Mouse (Mus musculus) erythroid progenitor cell, adult 5-6 weeks (primary cell): ENCODE results near the gene Cyp4f17. TPM values are rescaled to one million over a fixed set of nuclear protein-coding genes. Genes with fewer than 3 reads are reported as not detected.
"Not testable (repeated sequence)": the region's sequence is repeated elsewhere in the genome, so short reads cannot be mapped to it uniquely, and the experiment has no call there.

Source experiments
- ATAC-seq: replicated peaks from 2 replicates; pipeline ENCODE4 v1.8.0; 2016; ENCODE audit warnings: moderate number of reproducible peaks, mild to moderate bottlenecking, moderate TSS enrichment, inconsistent platforms; ENCODE audit not compliant: poor library complexity, low FRiP score, severe bottlenecking
- total RNA-seq, 2 experiments: library from RNA; stranded (forward) in 1 of 2; stranded (reverse) in 1 of 2; fragments of 150-400 nt in 1 of 2; fragments of 186-747, 209-891 nt in 1 of 2; gene quantifications; 2 replicates each; pipeline versions ENCODE4 v1.2.3 to v1.2.4; 2015 to 2017; ENCODE audit warnings: low replicate concordance in 2 of 2

The Cyp4f17 gene
- total RNA-seq, 2 experiments from 2014 or later: not detected

DNA sequence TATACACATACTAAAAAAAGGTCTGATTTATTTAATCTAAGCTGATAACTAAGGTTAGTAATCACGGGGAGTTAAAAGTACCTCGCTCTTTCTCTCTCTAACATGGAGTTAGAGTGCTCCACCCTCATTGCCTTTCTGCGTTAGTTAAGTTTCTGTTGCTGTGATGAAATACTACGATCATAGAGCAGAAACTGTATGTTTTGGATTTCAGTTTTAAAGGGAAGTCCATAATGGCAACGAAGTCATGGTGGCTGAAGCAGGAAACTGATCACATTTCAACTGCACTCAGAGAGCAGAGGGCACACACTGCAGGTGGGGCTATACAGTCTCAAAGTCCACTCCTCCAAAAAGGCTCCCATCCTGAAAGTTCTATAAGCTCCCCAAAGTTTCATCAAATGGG, 17.0 kb downstream of the Cyp4f17 start:
- no peak for ATAC-seq

DNA sequence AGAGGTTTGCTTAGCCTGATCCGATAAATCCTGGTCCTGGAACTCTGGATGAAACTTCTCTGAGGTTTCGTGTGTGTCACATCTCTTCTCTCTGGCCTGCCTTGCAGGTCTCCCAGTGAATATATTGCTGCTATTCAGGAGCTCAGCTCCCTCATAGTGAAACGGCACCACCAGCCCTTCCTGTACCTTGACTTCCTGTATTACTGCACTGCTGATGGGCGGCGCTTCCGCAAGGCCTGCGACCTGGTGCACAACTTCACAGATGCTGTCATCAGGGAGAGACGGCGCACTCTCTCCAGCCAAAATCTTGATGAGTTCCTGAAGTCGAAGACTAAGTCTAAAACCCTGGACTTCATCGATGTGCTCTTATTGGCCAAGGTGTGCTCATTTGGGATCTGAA, 18.0 kb downstream of the Cyp4f17 start:
- no peak for ATAC-seq

DNA sequence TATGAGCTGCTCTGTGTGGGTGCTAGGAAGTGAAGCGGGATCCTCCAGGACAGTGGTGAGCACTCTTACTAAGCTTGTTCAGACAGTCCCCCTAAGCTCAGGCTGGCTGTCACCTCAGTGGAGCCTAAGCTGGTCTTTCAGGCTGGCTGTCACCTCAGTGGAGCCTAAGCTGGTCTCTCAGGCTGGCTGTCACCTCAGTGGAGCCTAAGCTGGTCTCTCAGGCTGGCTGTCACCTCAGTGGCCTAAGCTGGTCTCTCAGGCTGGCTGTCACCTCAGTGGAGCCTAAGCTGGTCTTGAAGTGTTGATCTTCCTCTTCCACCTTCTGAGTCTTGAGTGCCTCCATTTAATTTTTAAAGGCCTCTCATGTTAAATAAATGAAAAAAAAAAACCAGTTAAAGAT, 20.5 kb downstream of the Cyp4f17 start:
- not testable (repeated sequence) for ATAC-seq

DNA sequence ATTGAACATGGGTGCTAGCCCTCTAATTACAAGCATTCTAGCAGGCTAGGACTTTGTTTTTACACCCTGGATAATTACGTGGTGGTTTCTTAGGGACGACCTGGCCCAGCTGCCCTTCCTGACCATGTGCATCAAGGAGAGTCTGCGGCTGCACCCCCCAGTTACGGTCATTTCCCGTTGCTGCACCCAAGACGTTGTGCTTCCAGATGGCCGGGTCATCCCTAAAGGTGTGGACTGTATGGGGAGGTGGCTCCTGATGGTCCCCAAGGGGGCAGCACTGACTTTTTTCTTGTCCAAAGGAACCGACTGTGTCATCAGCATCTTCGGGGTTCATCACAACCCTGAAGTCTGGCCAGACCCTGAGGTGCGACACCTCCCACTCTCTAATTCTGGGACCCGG, 21.9 kb downstream of the Cyp4f17 start:
- no peak for ATAC-seq

DNA sequence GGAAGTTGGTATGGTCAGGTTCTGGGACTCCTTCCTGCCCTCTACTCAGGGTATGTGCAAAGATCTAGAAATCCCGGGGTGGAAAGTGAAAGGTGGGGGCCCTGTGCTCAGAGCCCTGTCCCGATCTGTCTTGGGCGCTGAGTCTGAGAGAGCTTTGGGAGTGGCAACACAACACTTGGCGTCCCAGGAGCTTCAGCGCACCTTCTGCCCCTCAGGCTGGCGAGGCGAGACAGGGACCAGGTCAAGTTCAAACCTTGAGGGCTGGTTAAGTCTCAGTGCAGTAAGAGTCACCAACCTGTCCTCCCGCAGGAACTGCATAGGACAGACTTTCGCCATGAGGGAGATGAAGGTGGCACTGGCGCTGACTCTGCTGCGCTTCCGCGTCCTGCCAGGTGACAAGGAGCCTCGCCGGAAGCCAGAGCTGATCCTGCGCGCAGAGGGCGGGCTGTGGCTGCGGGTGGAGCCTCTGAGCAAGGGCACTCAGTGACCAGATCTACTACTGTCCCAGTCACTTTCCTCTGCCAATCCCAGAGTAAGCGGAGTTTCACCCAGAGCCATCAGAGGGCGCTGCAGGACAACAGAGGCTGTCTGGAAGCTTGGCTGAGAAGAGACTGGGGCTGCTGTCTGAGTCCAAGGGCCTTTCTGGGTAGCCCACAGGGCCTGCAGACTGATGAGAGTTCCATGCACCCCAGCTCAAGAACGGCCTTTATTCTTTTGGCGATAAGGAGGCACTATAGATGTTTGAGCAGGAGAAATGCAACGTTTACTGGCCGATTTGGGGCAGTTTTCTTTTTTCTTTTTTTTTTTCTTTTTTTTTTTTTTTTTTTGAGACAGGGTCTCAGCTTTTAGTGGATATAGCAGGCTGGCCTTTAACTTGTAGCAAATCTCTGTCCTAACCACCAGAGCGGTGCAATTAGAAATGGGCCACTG, 22.8 kb downstream of the Cyp4f17 start:
- ATAC-seq: peak; percentile 75

DNA sequence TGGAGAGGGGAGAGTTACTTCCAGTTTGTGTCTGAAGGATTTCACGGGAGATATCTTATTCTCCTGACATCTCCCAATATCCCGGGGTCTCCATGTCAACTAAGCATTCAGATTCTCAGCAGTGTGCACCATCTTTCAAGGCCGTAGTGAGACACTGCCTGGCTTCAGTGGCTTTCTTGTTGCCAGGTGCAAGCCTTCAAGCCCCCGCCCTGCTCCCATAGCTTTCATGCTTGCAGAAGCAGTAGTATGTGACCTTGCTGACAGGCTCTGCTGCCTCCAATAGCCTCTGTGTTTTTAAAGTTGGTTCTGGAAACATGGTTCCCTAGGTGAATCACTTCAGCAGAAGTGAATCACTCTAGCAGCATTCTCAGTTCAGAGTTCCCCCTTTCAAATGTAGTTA, 26.5 kb downstream of the Cyp4f17 start:
- ATAC-seq: not testable (repeated sequence)

DNA sequence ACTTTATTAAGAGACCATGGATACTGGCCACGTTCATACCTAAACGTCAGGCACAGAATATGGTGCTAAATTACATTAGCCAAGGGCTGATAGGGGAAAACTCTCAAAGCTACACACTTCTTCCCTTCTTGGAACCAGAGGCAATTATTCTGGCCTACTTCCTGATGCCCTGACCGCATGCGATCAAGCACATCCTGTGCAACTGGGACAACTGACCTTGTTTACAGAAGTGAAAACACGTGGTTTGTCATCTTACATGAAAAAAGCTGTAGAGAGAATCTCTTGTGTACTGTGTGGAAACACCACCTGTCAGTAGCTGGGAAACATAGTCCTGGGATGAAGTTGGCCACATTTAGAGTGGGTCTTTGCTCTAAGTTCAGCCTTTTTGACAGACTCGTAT, 28.2 kb downstream of the Cyp4f17 start:
- no peak for ATAC-seq

DNA sequence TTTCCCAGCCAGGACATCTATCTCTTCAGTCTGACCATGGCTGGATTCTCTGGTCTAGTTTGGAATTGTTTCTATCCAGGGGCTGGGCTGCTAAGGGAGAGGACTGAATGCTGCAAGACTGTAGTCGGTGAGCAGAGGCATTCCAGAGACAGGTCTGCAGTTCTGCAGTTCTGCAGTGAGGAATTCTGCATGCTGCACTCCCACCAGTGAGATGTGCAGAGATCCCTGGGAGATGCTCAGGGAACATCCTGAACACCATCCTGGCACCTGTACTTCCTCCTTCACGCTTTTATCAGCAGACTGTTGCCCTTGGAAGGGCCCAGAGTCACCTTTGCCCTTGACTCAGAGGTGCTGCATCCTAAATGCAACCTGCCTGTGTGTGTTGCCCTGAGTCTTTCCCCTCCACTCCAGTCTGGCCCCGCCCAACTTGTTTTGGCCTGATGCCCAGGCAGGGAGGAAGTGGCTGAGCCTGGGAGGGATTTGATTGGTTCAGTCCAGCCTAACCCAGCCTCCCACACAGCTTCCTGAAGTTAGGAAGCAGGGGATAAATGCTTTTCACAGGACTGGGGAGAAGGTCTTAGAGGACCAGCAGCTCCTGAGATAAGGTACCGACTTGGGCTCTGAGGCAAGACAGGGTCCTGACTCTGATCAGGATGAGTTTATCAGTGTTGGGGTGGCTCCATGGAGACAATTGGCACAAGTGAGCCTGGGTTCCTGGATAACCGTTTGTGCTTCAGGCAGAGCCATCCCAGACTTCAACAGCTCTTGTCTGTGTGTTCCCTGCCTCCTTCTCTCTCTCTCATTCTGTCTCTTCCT, 30.4 kb downstream of the Cyp4f17 start, which contains the start of gene Cyp4f16:
Cyp4f16 (plus strand) TSS at position 508 of the 816 bp plus-strand sequence.
- 0 out of 2 replicates have a peak, but pooled peaks have one; percentile 49 for ATAC-seq

DNA sequence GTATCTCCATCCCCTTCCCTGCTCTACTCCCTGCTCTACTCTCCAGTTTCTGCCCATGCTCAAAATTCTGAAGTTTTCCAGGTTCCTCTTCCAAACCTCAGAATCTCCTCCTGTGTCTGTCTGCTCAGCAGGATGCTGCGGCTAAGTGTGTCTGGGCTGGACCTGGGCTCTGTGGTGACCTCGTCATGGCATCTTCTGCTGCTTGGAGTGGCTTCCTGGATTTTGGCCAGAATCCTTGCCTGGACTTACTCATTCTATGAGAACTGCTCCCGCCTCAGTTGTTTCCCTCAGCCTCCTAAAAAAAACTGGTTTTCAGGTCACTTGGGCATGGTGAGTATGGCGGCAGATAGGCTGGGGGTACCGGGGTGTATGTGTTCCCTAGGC, 31.0 kb downstream of the Cyp4f17 start:
- no peak for ATAC-seq

DNA sequence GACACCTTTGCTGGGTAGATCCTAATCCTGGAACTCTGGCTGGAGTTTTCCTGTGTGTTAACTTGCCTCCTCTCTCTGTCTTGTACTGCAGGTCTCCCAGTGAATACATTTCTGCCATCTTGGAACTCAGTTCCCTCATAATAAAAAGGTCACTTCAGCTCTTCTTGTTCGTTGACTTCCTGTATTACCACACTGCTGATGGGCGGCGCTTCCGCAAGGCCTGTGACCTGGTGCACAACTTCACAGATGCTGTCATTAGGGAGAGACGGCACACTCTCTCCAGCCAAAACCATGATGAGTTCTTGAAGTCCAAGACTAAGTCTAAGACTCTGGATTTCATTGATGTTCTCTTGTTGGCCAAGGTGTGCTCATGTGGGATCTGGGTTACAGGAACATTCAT, 38.9 kb downstream of the Cyp4f17 start:
- ATAC-seq: not testable (repeated sequence)

DNA sequence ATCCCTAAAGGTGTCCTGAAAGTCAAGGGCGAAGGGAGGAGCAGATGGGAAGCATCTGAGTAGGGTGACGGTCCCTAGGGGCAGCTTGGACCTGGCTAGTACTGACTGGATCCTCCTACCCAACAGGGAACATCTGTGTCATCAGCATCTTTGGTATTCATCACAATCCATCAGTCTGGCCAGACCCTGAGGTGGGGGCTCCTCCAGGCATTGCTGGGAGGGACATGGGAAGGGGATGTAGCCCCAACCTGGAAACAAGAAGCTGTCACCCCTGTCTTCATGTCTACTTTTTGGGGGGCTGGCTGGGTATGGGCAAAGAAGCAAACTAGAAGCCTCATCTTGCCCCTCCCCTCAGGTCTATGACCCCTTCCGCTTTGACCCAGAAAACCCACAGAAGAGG, 44.5 kb downstream of the Cyp4f17 start:
- ATAC-seq: not testable (repeated sequence)

DNA sequence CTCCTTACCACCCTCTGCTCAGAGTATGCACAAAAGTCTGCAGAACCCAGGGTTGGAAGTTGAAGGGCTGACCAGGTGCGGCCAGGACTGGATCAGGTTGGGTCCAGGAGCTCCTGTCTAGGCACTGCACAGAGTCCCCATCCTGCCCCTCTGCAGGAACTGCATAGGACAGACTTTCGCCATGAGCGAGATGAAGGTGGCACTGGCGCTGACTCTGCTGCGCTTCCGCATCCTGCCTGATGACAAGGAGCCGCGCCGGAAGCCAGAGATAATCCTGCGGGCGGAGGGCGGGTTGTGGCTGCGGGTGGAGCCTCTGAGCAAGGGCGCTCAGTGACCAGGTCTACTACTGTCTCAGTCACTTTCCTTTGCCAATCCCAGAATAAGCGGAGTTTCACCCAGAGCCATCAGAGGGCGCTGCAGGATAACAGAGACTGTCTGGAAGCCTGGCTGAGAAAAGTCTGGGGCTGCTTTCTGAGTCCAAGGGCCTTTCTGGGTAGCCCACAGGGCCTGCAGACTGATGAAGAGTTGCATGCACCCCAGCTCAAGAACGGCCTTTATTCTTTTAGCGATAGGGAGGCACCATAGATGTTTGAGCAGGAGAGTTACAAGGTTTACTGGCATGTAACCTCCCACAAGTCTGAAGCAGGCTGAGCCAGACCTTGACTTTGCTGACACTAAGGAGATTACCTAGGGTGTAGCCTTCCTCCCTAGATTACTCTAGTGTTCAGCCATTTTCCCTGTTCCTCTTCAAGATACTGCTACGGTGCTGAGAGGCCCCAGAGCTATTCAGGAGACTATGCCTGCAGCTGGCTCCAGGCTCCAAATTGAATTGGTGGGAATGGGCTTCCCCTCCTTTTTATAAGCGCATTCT, 45.3 kb downstream of the Cyp4f17 start:
- 0 out of 2 replicates have a peak, but pooled peaks have one; percentile 34 for ATAC-seq

DNA sequence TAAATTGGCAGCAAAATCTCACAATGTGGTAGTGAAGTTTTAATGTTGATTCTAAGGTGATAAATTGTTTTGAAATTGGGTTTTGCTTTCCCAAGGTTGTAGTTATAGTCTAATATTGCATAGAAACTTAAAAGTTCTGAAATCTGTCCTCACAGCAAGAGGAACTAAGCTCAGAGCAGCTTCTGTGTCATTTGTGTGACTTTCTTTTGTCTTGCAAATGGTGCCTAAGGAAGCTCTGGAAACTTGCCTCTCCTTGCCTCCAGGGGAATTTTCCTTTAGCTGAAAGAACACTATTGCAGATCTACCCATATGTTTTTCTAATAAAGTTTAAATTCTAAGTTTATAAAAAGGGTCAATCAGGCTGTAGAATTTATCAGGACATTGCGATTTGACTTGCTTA, 47.2 kb downstream of the Cyp4f17 start:
- not testable (repeated sequence) for ATAC-seq

DNA sequence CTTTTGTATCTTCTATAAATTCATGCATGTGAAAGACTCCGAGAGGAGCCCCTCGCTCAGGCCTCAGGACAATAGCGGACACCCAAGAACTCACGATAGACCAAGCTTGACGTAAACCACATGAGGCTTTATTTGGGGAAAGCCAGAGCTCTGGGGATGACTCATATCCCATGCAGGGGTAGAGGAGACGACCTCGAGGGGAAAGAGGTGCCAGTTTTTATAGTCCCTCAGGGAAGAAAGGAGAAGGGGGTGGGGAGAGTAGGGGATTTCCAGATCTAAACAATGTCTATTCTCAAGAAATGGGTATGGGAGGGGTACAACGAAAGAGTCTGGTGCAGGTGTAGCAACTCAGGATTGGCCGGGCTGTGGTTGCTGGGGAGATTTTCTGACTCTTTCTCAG, 48.5 kb downstream of the Cyp4f17 start:
- ATAC-seq: not testable (repeated sequence)

DNA sequence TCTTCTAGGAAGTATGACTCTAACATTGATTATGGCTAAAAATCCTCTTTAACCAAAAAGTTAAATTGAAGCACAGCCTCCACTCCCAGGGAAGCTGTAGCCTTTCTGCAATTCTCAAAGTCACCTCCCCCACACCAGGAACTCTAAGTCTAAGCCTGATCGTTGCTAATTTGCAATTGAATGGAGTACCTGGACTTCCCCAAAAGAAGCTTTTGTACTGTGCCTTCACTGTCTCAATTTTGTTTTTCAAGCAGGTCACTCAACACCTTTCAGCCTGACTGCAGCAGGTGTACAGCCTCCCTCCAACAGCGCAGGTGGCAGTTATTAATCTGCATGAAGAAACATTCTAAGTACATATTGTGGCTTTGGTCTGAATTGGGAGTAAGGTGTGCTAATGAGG, 57.5 kb downstream of the Cyp4f17 start:
- not testable (repeated sequence) for ATAC-seq

DNA sequence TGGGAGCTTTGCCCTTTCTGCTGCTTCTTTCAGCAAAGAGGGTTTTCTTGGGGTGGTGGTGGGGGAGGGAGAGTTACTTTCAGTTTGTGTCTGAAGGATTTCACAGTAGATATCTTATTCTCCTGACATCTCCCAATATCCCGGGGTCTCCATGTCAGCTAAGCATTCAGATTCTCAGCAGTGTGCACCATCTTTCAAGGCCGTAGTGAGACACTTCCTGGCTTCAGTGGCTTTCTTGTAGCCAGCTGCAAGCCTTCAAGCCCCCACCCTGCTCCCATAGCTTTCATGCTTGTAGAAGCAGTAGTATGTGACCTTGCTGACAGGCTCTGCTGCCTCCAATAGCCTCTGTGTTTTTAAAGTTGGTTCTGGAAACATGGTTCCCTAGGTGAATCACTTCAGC, 67.4 kb downstream of the Cyp4f17 start:
- ATAC-seq: not testable (repeated sequence)

DNA sequence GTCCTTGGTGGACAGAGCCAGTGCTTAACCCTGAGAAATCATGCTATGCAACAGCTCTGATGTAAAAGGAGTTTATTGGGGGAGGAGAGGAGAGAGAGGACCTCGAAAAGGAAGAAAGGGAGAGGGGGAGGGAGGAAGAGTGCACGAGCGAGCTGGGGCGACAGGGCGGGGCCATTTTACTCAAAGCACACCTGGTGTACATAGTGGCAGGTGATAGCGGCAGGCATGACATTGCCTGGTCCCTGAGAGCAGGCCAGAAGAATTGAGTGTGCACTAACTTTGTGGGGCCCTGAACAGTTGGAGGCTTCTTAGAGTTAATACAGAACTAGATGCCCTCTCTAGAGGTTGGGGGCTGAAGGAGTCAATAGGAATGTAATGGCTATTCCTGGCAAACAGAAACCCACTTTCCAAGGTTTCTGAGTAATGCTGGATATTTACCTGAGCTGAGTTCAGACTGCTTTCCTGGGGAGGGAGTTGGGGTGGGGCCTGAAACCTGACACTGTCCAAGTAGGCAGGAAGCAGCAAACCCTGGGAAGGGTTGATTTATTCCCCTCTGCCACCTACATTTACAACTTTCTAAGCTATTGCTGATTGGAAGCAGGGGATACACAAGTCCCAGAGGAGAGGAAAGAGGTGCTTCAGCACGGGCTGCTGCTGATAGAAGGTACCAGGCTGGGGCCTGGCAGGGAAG, 71.8 kb downstream of the Cyp4f17 start:
- ATAC-seq: no peak
